Mouse (Mus musculus) brown adipose tissue, adult 24 weeks (tissue): ENCODE measurements at regions not wholly inside any gene's neighbourhood (a gene's known extent, or its start where the extent isn't known, plus 50 kb on each side); places are given as distances from the start of the nearest gene placed in this dataset.

Experiments used
- H3K27ac ChIP-seq: fragments of 200-500 bp; replicated peaks from 2 replicates; pipeline ENCODE4 v1.5.1; 2012; ENCODE audit warnings: low read depth, mild to moderate bottlenecking, low read length
- H3K4me1 ChIP-seq: fragments of 200-500 bp; 2 replicates; pipeline ENCODE4 v1.6.1; 2012; ENCODE audit warnings: low read length, mixed read lengths; ENCODE audit not compliant: control insufficient read depth, insufficient read depth, insufficient read length
- H3K4me3 ChIP-seq: fragments of 200-500 bp; 2 replicates; pipeline ENCODE4 v1.5.1; 2012; ENCODE audit warnings: low read depth, mild to moderate bottlenecking, low read length, moderate library complexity; ENCODE audit not compliant: insufficient read depth

- Histone ChIP-seq H3K4me3 (no peak overlapping the region), H3K4me1 (no peaks in the 10 kb centered on the region), H3K27ac (no peak overlapping the region)
These were observed 307.1 kb upstream of the Adamts16 start for GRCm38 (mm10) chr13:71148491-71149302.

- Histone ChIP-seq H3K4me1 (no peaks in the 10 kb centered on the region), H3K27ac (no peak overlapping the region), H3K4me3 (no peak overlapping the region)
These were observed 305.3 kb upstream of the Adamts16 start for GRCm38 (mm10) chr13:71146859-71147443.

GRCm38 (mm10) chr13:71138745-71139312, 297.2 kb upstream of the Adamts16 start:
- no peaks in the 10 kb centered on the region for H3K4me1 ChIP-seq
- no peak overlapping the region for H3K4me3 ChIP-seq
- no peak overlapping the region for H3K27ac ChIP-seq

GRCm38 (mm10) chr13:71135940-71136632, 294.5 kb upstream of the Adamts16 start:
- no peaks in the 10 kb centered on the region for H3K4me1 ChIP-seq
- H3K4me3 ChIP-seq = no peak overlapping the region
- no peak overlapping the region for H3K27ac ChIP-seq

- H3K4me1 ChIP-seq = no peaks in the 10 kb centered on the region
- H3K27ac ChIP-seq = no peak overlapping the region
- H3K4me3 ChIP-seq = no peak overlapping the region
These were observed 279.9 kb upstream of the Adamts16 start for GRCm38 (mm10) chr13:71121484-71121883.

GRCm38 (mm10) chr13:71108175-71108574, 266.6 kb upstream of the Adamts16 start:
- H3K4me1 ChIP-seq = no peaks in the 10 kb centered on the region
- no peak overlapping the region for H3K4me3 ChIP-seq
- H3K27ac ChIP-seq = no peak overlapping the region

GRCm38 (mm10) chr13:71105229-71105838, 263.7 kb upstream of the Adamts16 start:
- H3K4me1 ChIP-seq = no peaks in the 10 kb centered on the region
- H3K4me3 ChIP-seq = peak overlapping the region; percentile 31; the same call in 1 of the 2 replicates
- no peak overlapping the region for H3K27ac ChIP-seq

GRCm38 (mm10) chr13:71104419-71105228, 263.0 kb upstream of the Adamts16 start:
- Histone ChIP-seq H3K4me3 (peak overlapping the region; percentile 31; the same call in 1 of the 2 replicates), H3K4me1 (no peaks in the 10 kb centered on the region), H3K27ac (no peak overlapping the region)

GRCm38 (mm10) chr13:71084301-71084700, 242.7 kb upstream of the Adamts16 start:
- no peaks in the 10 kb centered on the region for H3K4me1 ChIP-seq
- no peak overlapping the region for H3K27ac ChIP-seq
- no peak overlapping the region for H3K4me3 ChIP-seq

GRCm38 (mm10) chr13:71075916-71076315, 234.3 kb upstream of the Adamts16 start:
- no peak overlapping the region for H3K4me3 ChIP-seq
- H3K4me1 ChIP-seq = no peaks in the 10 kb centered on the region
- no peak overlapping the region for H3K27ac ChIP-seq

GRCm38 (mm10) chr13:71074012-71074411, 232.4 kb upstream of the Adamts16 start:
- Histone ChIP-seq H3K4me3 (no peak overlapping the region), H3K4me1 (no peaks in the 10 kb centered on the region), H3K27ac (no peak overlapping the region)

GRCm38 (mm10) chr13:71068757-71069201, 227.2 kb upstream of the Adamts16 start:
- Histone ChIP-seq H3K4me3 (no peak overlapping the region), H3K27ac (no peak overlapping the region), H3K4me1 (no peaks in the 10 kb centered on the region)

GRCm38 (mm10) chr13:71068011-71068410, 226.4 kb upstream of the Adamts16 start:
- H3K27ac ChIP-seq = no peak overlapping the region
- no peaks in the 10 kb centered on the region for H3K4me1 ChIP-seq
- H3K4me3 ChIP-seq = no peak overlapping the region

- H3K4me1 ChIP-seq = no peaks in the 10 kb centered on the region
- no peak overlapping the region for H3K27ac ChIP-seq
- no peak overlapping the region for H3K4me3 ChIP-seq
These were observed 224.0 kb upstream of the Adamts16 start for GRCm38 (mm10) chr13:71065568-71065967.
